Mouse (Mus musculus) embryonic fibroblast, embryonic 13.5 days (primary cell): Measurements from ENCODE around the gene Atp11a.

Experiments
- CTCF ChIP-seq: IDR thresholded peaks from 2 replicates; pipeline ENCODE4 v1.5.1; 2011; ENCODE audit warnings: mild to moderate bottlenecking, control low read depth, low read length, moderate library complexity, borderline replicate concordance; ENCODE audit not compliant: insufficient read depth
- POLR2A ChIP-seq: IDR thresholded peaks from 2 replicates; pipeline ENCODE4 v1.6.1; 2011; ENCODE audit warnings: low read depth, mild to moderate bottlenecking, control low read depth, low read length, moderate library complexity

GRCm38 (mm10) chr8:12774872-12775298 lies 18.1 kb downstream of the Atp11a start:
- no peak for TF ChIP-seq CTCF
- no peak for TF ChIP-seq POLR2A
